Comparison of ENCODE assay signal across 9 mouse cellular contexts in genomic region chr14:78273571-78273970, GRCm38 (mm10). TPM values are rescaled to one million over a fixed set of nuclear protein-coding genes. Genes with fewer than 3 reads are reported as not detected.
DNase-seq lines count a peak whose midpoint lies in the region; ATAC-seq and TF ChIP-seq lines count a peak whose summit lies in the region.
"Had no signal": no experiment of that assay in that cellular context is flagged by ENCODE, and none has a peak within 500 bp of the region (broad histone marks: within the 10 kb centered on the region; RNA-seq: fewer than 3 reads in every experiment).

No protein-coding gene starts in this region.

- H3K9ac ChIP-seq in heart, postnatal 0 days (replicated peaks; ENCODE audit: low read depth, low read length), result no peak overlapping the region
- H3K9ac ChIP-seq in embryonic facial prominence, embryonic 11.5 days (replicated peaks; ENCODE audit: low read length), result no peak overlapping the region
- no peak overlapping the region for H3K9ac ChIP-seq in limb, embryonic 11.5 days (ENCODE audit: low read length)
- H3K9ac ChIP-seq in midbrain, embryonic 13.5 days (replicated peaks), result no peak overlapping the region
- H3K9ac ChIP-seq: neural tube, embryonic 13.5 days had no signal

- H3K36me3 ChIP-seq in heart, postnatal 0 days (replicated peaks; ENCODE audit: control insufficient read depth, insufficient read depth, low read length), result no peaks in the 10 kb centered on the region
- no peaks in the 10 kb centered on the region for H3K36me3 ChIP-seq in embryonic facial prominence, embryonic 11.5 days (replicated peaks; ENCODE audit: control insufficient read depth, insufficient read depth, low read depth, low read length)
- H3K36me3 ChIP-seq in limb, embryonic 11.5 days (ENCODE audit: control insufficient read depth, insufficient read depth, low read length), result no peaks in the 10 kb centered on the region
- H3K36me3 ChIP-seq in midbrain, embryonic 13.5 days, result no peaks in the 10 kb centered on the region
- H3K36me3 ChIP-seq: neural tube, embryonic 13.5 days had no signal

- H3K27ac ChIP-seq in heart, postnatal 0 days (ENCODE audit: low read depth), result no peak overlapping the region
- no peak overlapping the region for H3K27ac ChIP-seq in embryonic facial prominence, embryonic 11.5 days (replicated peaks; ENCODE audit: low read depth, low read length)
- H3K27ac ChIP-seq in limb, embryonic 11.5 days (replicated peaks; ENCODE audit: low read depth, low read length), result no peak overlapping the region
- H3K27ac ChIP-seq in midbrain, embryonic 13.5 days, result no peak overlapping the region
- H3K27ac ChIP-seq: neural tube, embryonic 13.5 days had no signal

- no peaks in the 10 kb centered on the region for H3K4me1 ChIP-seq in heart, postnatal 0 days (ENCODE audit: control insufficient read depth, insufficient read depth)
- H3K4me1 ChIP-seq in embryonic facial prominence, embryonic 11.5 days (ENCODE audit: control insufficient read depth, insufficient read depth, low read length), result no peaks in the 10 kb centered on the region
- no peaks in the 10 kb centered on the region for H3K4me1 ChIP-seq in limb, embryonic 11.5 days (ENCODE audit: control insufficient read depth, insufficient read depth, low read length)
- peaks cover 8% of the 10 kb centered on the region; the same call in 1 of the 2 replicates for H3K4me1 ChIP-seq in midbrain, embryonic 13.5 days (replicated peaks)

- H3K9me3 ChIP-seq in heart, postnatal 0 days (replicated peaks; ENCODE audit: control insufficient read depth, low read length), result no peaks in the 10 kb centered on the region
- no peaks in the 10 kb centered on the region for H3K9me3 ChIP-seq in embryonic facial prominence, embryonic 11.5 days (replicated peaks; ENCODE audit: control insufficient read depth, low read length)
- no peaks in the 10 kb centered on the region for H3K9me3 ChIP-seq in limb, embryonic 11.5 days (ENCODE audit: control insufficient read depth, low read length)
- no peaks in the 10 kb centered on the region for H3K9me3 ChIP-seq in midbrain, embryonic 13.5 days

- TF ChIP-seq EP300 in heart, postnatal 0 days (IDR thresholded peaks at IDR 0.05; ENCODE audit: low read depth), result no peak

- 72% methylated on average over 7 of the region's 7 CpGs for WGBS in heart, postnatal 0 days
- WGBS in embryonic facial prominence, embryonic 11.5 days, result 76% methylated on average over 7 of the region's 7 CpGs
- WGBS in limb, embryonic 11.5 days, result 76% methylated on average over 7 of the region's 7 CpGs
- 77% methylated on average over 7 of the region's 7 CpGs for WGBS in midbrain, embryonic 13.5 days

- no peaks in the 10 kb centered on the region for H3K27me3 ChIP-seq in heart, postnatal 0 days (ENCODE audit: control insufficient read depth, insufficient read depth, low read length)
- no peaks in the 10 kb centered on the region for H3K27me3 ChIP-seq in embryonic facial prominence, embryonic 11.5 days (ENCODE audit: control insufficient read depth, insufficient read depth, low read length)
- H3K27me3 ChIP-seq in limb, embryonic 11.5 days (ENCODE audit: control insufficient read depth, insufficient read depth, low read length), result no peaks in the 10 kb centered on the region
- no peaks in the 10 kb centered on the region for H3K27me3 ChIP-seq in midbrain, embryonic 13.5 days
- H3K27me3 ChIP-seq: neural tube, embryonic 13.5 days had no signal

- ATAC-seq in heart, postnatal 0 days (ENCODE audit: insufficient read depth, low read depth), result no peak
- no peak for ATAC-seq in embryonic facial prominence, embryonic 11.5 days (replicated peaks; ENCODE audit: insufficient number of reproducible peaks, low FRiP score, low TSS enrichment, low read depth)
- no peak for ATAC-seq in limb, embryonic 11.5 days (ENCODE audit: insufficient number of reproducible peaks, low FRiP score, low TSS enrichment, low read depth)
- no peak for ATAC-seq in midbrain, embryonic 13.5 days

- H3K4me3 ChIP-seq in heart, postnatal 0 days (ENCODE audit: low read depth, low read length), result no peak overlapping the region
- H3K4me3 ChIP-seq in embryonic facial prominence, embryonic 11.5 days (ENCODE audit: low read depth, low read length), result no peak overlapping the region
- no peak overlapping the region for H3K4me3 ChIP-seq in limb, embryonic 11.5 days (ENCODE audit: low read depth, low read length)
- no peak overlapping the region for H3K4me3 ChIP-seq in midbrain, embryonic 13.5 days (replicated peaks)
- H3K4me3 ChIP-seq: neural tube, embryonic 13.5 days had no signal

- DNase-seq in heart, postnatal 0 days (ENCODE audit: low spot score), result peak; percentile 18
- DNase-seq in heart, adult 9 months (ENCODE audit: low spot score in 2 of 2), result no peak
- DNase-seq in B cell, adult 2 months, result peak; percentile 62 to 63
- DNase-seq in T-cell, adult 2 months (ENCODE audit: low spot score), result peak; percentile 46
- DNase-seq in embryonic facial prominence, embryonic 11.5 days (ENCODE audit: low spot score), result peak; percentile 45
- peak; percentile 50 for DNase-seq in limb, embryonic 11.5 days (ENCODE audit: low spot score)
- DNase-seq in spleen, adult 12 weeks (ENCODE audit: low spot score), result peak; percentile 22

- TF ChIP-seq CTCF in heart, postnatal 0 days (IDR thresholded peaks at IDR 0.05; ENCODE audit: low read depth), result peak; percentile 84

- H3K4me2 ChIP-seq in heart, postnatal 0 days (ENCODE audit: low read depth, low read length), result no peak overlapping the region
- H3K4me2 ChIP-seq in embryonic facial prominence, embryonic 11.5 days (ENCODE audit: low read depth, low read length), result no peak overlapping the region
- no peak overlapping the region for H3K4me2 ChIP-seq in limb, embryonic 11.5 days (ENCODE audit: low read depth, severe bottlenecking)
- H3K4me2 ChIP-seq in midbrain, embryonic 13.5 days (replicated peaks), result no peak overlapping the region
- H3K4me2 ChIP-seq: neural tube, embryonic 13.5 days had no signal

RNA-seq across cellular contexts. Expression of gene Tnfsf11, which starts 34.3 kb away (rescaled TPM):
- 0.23 TPM in 1 of 2 replicates, not detected in the other for total RNA-seq in heart, postnatal 0 days (2014; rRNA removed; ENCODE audit: low replicate concordance)
- polyA plus RNA-seq in heart, postnatal 0 days (2015; fragmentation: Nextera tagmentation; extraction: Ambion mirVana), result 0.05 and 0.07 TPM in 2 replicates
- polyA plus RNA-seq in embryonic facial prominence, embryonic 11.5 days (2014; fragmentation: Nextera tagmentation; extraction: Ambion mirVana), result 0.15 and 0.33 TPM in 2 replicates
- polyA plus RNA-seq in limb, embryonic 11.5 days (2014; fragmentation: Nextera tagmentation; extraction: Ambion mirVana), result 0.18 TPM in 1 of 2 replicates, not detected in the other
- 0.09 TPM in 2 replicates for polyA plus RNA-seq in midbrain, embryonic 13.5 days (2015; fragmentation: Nextera tagmentation; extraction: Ambion mirVana)
- polyA plus RNA-seq: neural tube, embryonic 13.5 days had no signal

Comparison
In these comparisons a context has a peak if more than half of its experiments do, and no peak if none do; other contexts are left out.
1. DNase-seq: peak in heart, postnatal 0 days (single experiment), B cell, adult 2 months (2 of 2), T-cell, adult 2 months (single experiment), embryonic facial prominence, embryonic 11.5 days (single experiment), limb, embryonic 11.5 days (single experiment) and spleen, adult 12 weeks (single experiment); none in heart, adult 9 months (0 of 2).